Mouse (Mus musculus) spleen, adult 2 months (tissue): ENCODE measurements around the gene Agtrap. TPM values are rescaled to one million over a fixed set of nuclear protein-coding genes. Genes with fewer than 3 reads are reported as not detected.

ENCODE experiments used
- DNase-seq, 2 experiments: peaks; one replicate each; pipeline versions ENCODE4 v3.0.0 to v3.0.0-alpha.2; 2012 to 2021; ENCODE audit warnings: low spot score in 2 of 2, low read depth in 1 of 2
- H3K27ac ChIP-seq: fragments of 200-500 bp; 2 replicates; pipeline ENCODE4 v1.5.1; 2012; ENCODE audit warnings: low read length, inconsistent platforms; ENCODE audit not compliant: insufficient read depth
- H3K27me3 ChIP-seq: fragments of 200-500 bp; 2 replicates; pipeline ENCODE4 v1.6.1; 2012; ENCODE audit warnings: mild to moderate bottlenecking, moderate library complexity, low read length, inconsistent platforms; ENCODE audit not compliant: control insufficient read depth, insufficient read depth
- H3K36me3 ChIP-seq: fragments of 200-500 bp; 2 replicates; pipeline ENCODE4 v1.6.1; 2012; ENCODE audit warnings: mild to moderate bottlenecking, low read length, inconsistent platforms; ENCODE audit not compliant: control insufficient read depth, insufficient read depth
- H3K4me1 ChIP-seq: fragments of 200-500 bp; 2 replicates; pipeline ENCODE4 v1.6.1; 2011; ENCODE audit warnings: inconsistent platforms; ENCODE audit not compliant: control insufficient read depth, insufficient read depth, insufficient read length
- H3K4me3 ChIP-seq: fragments of 200-500 bp; 2 replicates; pipeline ENCODE4 v1.5.1; 2011; ENCODE audit warnings: mild to moderate bottlenecking, inconsistent platforms; ENCODE audit not compliant: insufficient read depth, insufficient read length; ENCODE audit errors: extremely low read depth
- CTCF ChIP-seq: fragments of 200-500 bp; IDR thresholded peaks from 2 replicates; pipeline ENCODE4 v1.5.1; 2011; ENCODE audit warnings: mild to moderate bottlenecking, inconsistent platforms; ENCODE audit not compliant: insufficient read depth, insufficient read length, insufficient replicate concordance; ENCODE audit errors: extremely low read depth
- POLR2A ChIP-seq: fragments of 200-500 bp; IDR thresholded peaks from 2 replicates; pipeline ENCODE4 v1.6.1; 2011; ENCODE audit warnings: low read depth, low read length, inconsistent platforms
- WGBS: fragments of 180-500 bp; shearing (Covaris S2); methylation state at CpG from one replicate; pipeline ENCODE4 v1.1.7; 2018; 5-methylcytosine and 5-hydroxymethylcytosine counted together
- polyA plus RNA-seq: library from polyadenylated mRNA; depleted of rRNA; stranded (reverse); fragments of >200 nt; gene quantifications from 2 replicates; pipeline ENCODE4 v1.2.3, GENCODE M21; 2012

The Agtrap gene
- polyA plus RNA-seq, 1 experiment, result 24.2 TPM

GRCm38 (mm10) chr4:148075881-148076280 is 11.9 kb downstream of the Agtrap start:
- H3K36me3 ChIP-seq, result peaks cover 4% of the 10 kb centered on the region; the same call in 1 of the 2 replicates
- TF ChIP-seq CTCF (no peak), POLR2A (no peak)
- H3K4me3 ChIP-seq, result no peak overlapping the region
- 90% methylated on average over 6 of the region's 6 CpGs for WGBS
- no peaks in the 10 kb centered on the region for H3K4me1 ChIP-seq
- H3K27ac ChIP-seq, result no peak overlapping the region
- H3K27me3 ChIP-seq, result no peaks in the 10 kb centered on the region
- no peak for DNase-seq

- WGBS, result 34% methylated on average over 21 of the region's 21 CpGs
- H3K4me1 ChIP-seq, result no peaks in the 10 kb centered on the region
- peak; percentile 38 to 68 for DNase-seq
- no peak overlapping the region for H3K27ac ChIP-seq
- TF ChIP-seq CTCF (no peak), POLR2A (no peak)
- peaks cover 2% of the 10 kb centered on the region; the same call in 1 of the 2 replicates for H3K36me3 ChIP-seq
- no peaks in the 10 kb centered on the region for H3K27me3 ChIP-seq
- peak overlapping the region; percentile 48; the same call in 1 of the 2 replicates for H3K4me3 ChIP-seq
These were observed 12.6 kb downstream of the Agtrap start for GRCm38 (mm10) chr4:148075259-148075658.

- DNase-seq, result peak in 1 of 2 experiments; percentile 12
- TF ChIP-seq POLR2A (no peak), CTCF (no peak)
- H3K4me3 ChIP-seq, result peak overlapping the region; percentile 48; the same call in 1 of the 2 replicates
- no peak overlapping the region for H3K27ac ChIP-seq
- H3K4me1 ChIP-seq, result no peaks in the 10 kb centered on the region; the same call in 1 of the 2 replicates
- no peaks in the 10 kb centered on the region for H3K27me3 ChIP-seq
- H3K36me3 ChIP-seq, result no peaks in the 10 kb centered on the region
- WGBS, result 49% methylated on average over 17 of the region's 17 CpGs
These were observed 13.2 kb downstream of the Agtrap start for GRCm38 (mm10) chr4:148074521-148075189.

- no peak overlapping the region for H3K4me3 ChIP-seq
- no peaks in the 10 kb centered on the region for H3K36me3 ChIP-seq
- no peak for DNase-seq
- WGBS, result 48% methylated on average over 5 of the region's 5 CpGs
- TF ChIP-seq CTCF (no peak), POLR2A (no peak)
- H3K27ac ChIP-seq, result no peak overlapping the region
- H3K27me3 ChIP-seq, result no peaks in the 10 kb centered on the region
- H3K4me1 ChIP-seq, result peaks cover 2% of the 10 kb centered on the region; the same call in 1 of the 2 replicates
These were observed 16.3 kb downstream of the Agtrap start for GRCm38 (mm10) chr4:148071508-148071907.

- no peak overlapping the region for H3K4me3 ChIP-seq
- H3K27ac ChIP-seq, result no peak overlapping the region
- TF ChIP-seq CTCF, result no peak
- no peak for TF ChIP-seq POLR2A
- H3K4me1 ChIP-seq, result peaks cover 3% of the 10 kb centered on the region; the same call in 1 of the 2 replicates
- H3K27me3 ChIP-seq, result no peaks in the 10 kb centered on the region
- no peak for DNase-seq
- 76% methylated on average over 9 of the region's 9 CpGs for WGBS
- H3K36me3 ChIP-seq, result no peaks in the 10 kb centered on the region
These were observed 18.1 kb downstream of the Agtrap start for GRCm38 (mm10) chr4:148069602-148070218.

- WGBS, result 85% methylated on average over 8 of the region's 8 CpGs
- peaks cover 3% of the 10 kb centered on the region; the same call in 1 of the 2 replicates for H3K4me1 ChIP-seq
- TF ChIP-seq CTCF (no peak), POLR2A (no peak)
These were observed 20.5 kb downstream of the Agtrap start for GRCm38 (mm10) chr4:148067346-148067745.

GRCm38 (mm10) chr4:148066401-148066744 is 21.5 kb downstream of the Agtrap start:
- no peaks in the 10 kb centered on the region for H3K27me3 ChIP-seq
- TF ChIP-seq CTCF (no peak), POLR2A (no peak)
- WGBS, result 63% methylated on average over 9 of the region's 9 CpGs
- H3K27ac ChIP-seq, result peak overlapping the region; percentile 32; the same call in 1 of the 2 replicates
- no peak for DNase-seq
- H3K4me3 ChIP-seq, result no peak overlapping the region
- no peaks in the 10 kb centered on the region for H3K36me3 ChIP-seq
- H3K4me1 ChIP-seq, result peaks cover 3% of the 10 kb centered on the region; the same call in 1 of the 2 replicates

More at GRCm38 (mm10) chr4:148067346-148067745, 20.5 kb downstream of the Agtrap start:
- DNase-seq, result no peak
- no peak overlapping the region for H3K4me3 ChIP-seq
- no peaks in the 10 kb centered on the region for H3K27me3 ChIP-seq
- no peaks in the 10 kb centered on the region for H3K36me3 ChIP-seq
- H3K27ac ChIP-seq, result no peak overlapping the region
